Mouse (Mus musculus) kidney, adult 9 months (tissue): Measurements from ENCODE around the gene Esrp2.

Experiments used
- DNase-seq: peaks from one replicate; pipeline ENCODE4 v3.0.0; 2022

Gene Esrp2

GRCm38 (mm10) chr8:106115897-106116296 is 20.9 kb downstream of the Esrp2 start:
- peak; percentile 59 for DNase-seq

- DNase-seq = no peak
Observed at GRCm38 (mm10) chr8:106112514-106112913, 24.3 kb downstream of the Esrp2 start.

- no peak for DNase-seq
Observed at GRCm38 (mm10) chr8:106112041-106112440, 24.7 kb downstream of the Esrp2 start.

- DNase-seq = no peak
Observed at GRCm38 (mm10) chr8:106108729-106109128, 28.0 kb downstream of the Esrp2 start.

- DNase-seq = no peak
Observed at GRCm38 (mm10) chr8:106108080-106108479, 28.7 kb downstream of the Esrp2 start.

- no peak for DNase-seq
Observed at GRCm38 (mm10) chr8:106106193-106106592, 30.6 kb downstream of the Esrp2 start.

- no peak for DNase-seq
Observed at GRCm38 (mm10) chr8:106103888-106104287, 32.9 kb downstream of the Esrp2 start.

GRCm38 (mm10) chr8:106102321-106102720 is 34.5 kb downstream of the Esrp2 start:
- no peak for DNase-seq
